Mouse (Mus musculus) heart, embryonic 13.5 days (tissue): Measurements from ENCODE around the gene Defb13. TPM values are rescaled to one million over a fixed set of nuclear protein-coding genes. Genes with fewer than 3 reads are reported as not detected.
"Not testable (repeated sequence)": the region's sequence is repeated elsewhere in the genome, so short reads cannot be mapped to it uniquely, and the experiment has no call there.

Source experiments
- ATAC-seq: fragments of 200-750 bp; cut with Nextera tagmentation; 2 replicates; pipeline ENCODE4 v1.8.0; 2017; ENCODE audit warnings: moderate TSS enrichment; ENCODE audit not compliant: insufficient number of reproducible peaks, low FRiP score, low TSS enrichment; ENCODE audit errors: extremely low read depth
- H3K27ac ChIP-seq: fragments of 300-500 bp; sonication (generic); replicated peaks from 2 replicates; pipeline ENCODE4 v1.5.1; 2015; ENCODE audit warnings: moderate library complexity, mild to moderate bottlenecking, inconsistent platforms
- H3K27me3 ChIP-seq: fragments of 300-500 bp; sonication (generic); replicated peaks from 2 replicates; pipeline ENCODE4 v1.6.1; 2015; ENCODE audit warnings: mild to moderate bottlenecking, inconsistent platforms
- H3K36me3 ChIP-seq: fragments of 300-500 bp; sonication (generic); 2 replicates; pipeline ENCODE4 v1.6.1; 2015; ENCODE audit warnings: mild to moderate bottlenecking, inconsistent platforms
- H3K4me1 ChIP-seq: fragments of 300-500 bp; sonication (generic); 2 replicates; pipeline ENCODE4 v1.6.1; 2015; ENCODE audit warnings: inconsistent platforms
- H3K4me2 ChIP-seq: fragments of 300-500 bp; sonication (generic); 2 replicates; pipeline ENCODE4 v1.6.1; 2015; ENCODE audit warnings: inconsistent platforms, mild to moderate bottlenecking, moderate library complexity
- H3K4me3 ChIP-seq: fragments of 300-500 bp; sonication (generic); 2 replicates; pipeline ENCODE4 v1.5.1; 2015; ENCODE audit warnings: moderate library complexity, mild to moderate bottlenecking, inconsistent platforms
- H3K9ac ChIP-seq: fragments of 300-500 bp; sonication (generic); 2 replicates; pipeline ENCODE4 v1.6.1; 2015; ENCODE audit warnings: inconsistent platforms, mild to moderate bottlenecking, moderate library complexity
- H3K9me3 ChIP-seq: fragments of 300-500 bp; sonication (generic); 2 replicates; pipeline ENCODE4 v1.6.1; 2016; ENCODE audit warnings: inconsistent platforms
- WGBS: fragments of 180-500 bp; shearing (Covaris S2); methylation state at CpG from one replicate; pipeline ENCODE4 v1.1.7; 2015; ENCODE audit warnings: mixed read lengths; 5-methylcytosine and 5-hydroxymethylcytosine counted together
- polyA plus RNA-seq: library from polyadenylated mRNA; unstranded; fragments of >200 nt; fragmentation: Nextera tagmentation; extraction: Ambion mirVana; gene quantifications from 2 replicates; pipeline ENCODE4 v1.2.1, GENCODE M21; 2015

Gene Defb13
- not detected in 2 replicates for polyA plus RNA-seq

DNA sequence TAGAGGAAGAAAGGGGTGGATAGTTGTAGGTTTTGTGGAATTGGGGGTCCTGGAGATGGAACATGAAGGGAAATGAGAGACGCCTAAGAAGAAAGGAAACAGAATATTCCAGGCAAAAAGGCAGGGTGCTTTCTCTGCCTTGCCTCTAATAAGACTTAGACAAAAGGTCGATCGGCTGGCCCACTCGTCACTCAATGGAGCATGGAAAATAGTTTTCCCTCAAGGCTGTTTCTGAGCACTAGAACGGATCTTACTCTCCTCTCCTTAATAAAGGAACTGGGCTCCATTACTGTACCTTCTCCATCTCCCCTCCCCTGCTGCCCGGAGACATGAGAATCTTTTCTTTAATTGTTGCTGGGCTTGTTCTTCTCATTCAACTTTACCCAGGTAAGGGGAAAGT, at the start of gene Defb13:
TSS of gene Defb13 (plus strand) at position 301 of the 400 bp plus-strand sequence.
- ATAC-seq, result no peak
- Histone ChIP-seq H3K27me3 (no peaks in the 10 kb centered on the region), H3K9me3 (no peaks in the 10 kb centered on the region)

DNA sequence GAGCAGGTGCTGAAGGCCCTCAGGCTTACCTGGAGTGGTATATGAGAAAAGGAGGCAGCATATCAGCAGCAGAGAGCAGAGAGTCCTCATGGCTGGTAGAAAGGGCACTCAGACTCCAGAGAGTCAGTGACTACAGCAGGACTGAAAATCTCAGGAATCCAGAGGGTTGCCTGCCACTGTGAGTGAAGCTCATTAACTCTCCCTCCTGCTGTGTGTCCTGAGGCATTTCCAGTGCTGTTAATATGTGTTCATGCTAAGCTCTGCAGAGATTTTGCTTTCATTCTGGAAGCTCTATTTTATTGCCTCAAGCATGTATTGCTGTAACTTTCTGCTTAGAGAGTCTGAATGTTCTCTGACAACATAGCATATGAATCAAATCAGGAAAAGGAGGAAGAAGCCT, 40.3 kb upstream of the Defb13 start, which contains the start of gene Defb11:
TSS of gene Defb11 (minus strand) at position 123 of the 400 bp plus-strand sequence.
- not testable (repeated sequence) for H3K9me3 ChIP-seq, H3K4me3 ChIP-seq, ATAC-seq, H3K9ac ChIP-seq, H3K36me3 ChIP-seq, H3K4me1 ChIP-seq, H3K27ac ChIP-seq, H3K27me3 ChIP-seq, H3K4me2 ChIP-seq

More for the DNA sequence above, at the start of gene Defb13:
- no peak within 1 kb of the TSS for H3K27ac ChIP-seq
- no peaks in the 10 kb centered on the region for H3K4me1 ChIP-seq
- no peak within 1 kb of the TSS for H3K4me3 ChIP-seq
- H3K9ac ChIP-seq, result no peak within 1 kb of the TSS
- H3K4me2 ChIP-seq, result no peak within 1 kb of the TSS
- H3K36me3 ChIP-seq, result no peaks in the 10 kb centered on the region
- 73% methylated on average over 6 of the region's 6 CpGs for WGBS

DNA sequence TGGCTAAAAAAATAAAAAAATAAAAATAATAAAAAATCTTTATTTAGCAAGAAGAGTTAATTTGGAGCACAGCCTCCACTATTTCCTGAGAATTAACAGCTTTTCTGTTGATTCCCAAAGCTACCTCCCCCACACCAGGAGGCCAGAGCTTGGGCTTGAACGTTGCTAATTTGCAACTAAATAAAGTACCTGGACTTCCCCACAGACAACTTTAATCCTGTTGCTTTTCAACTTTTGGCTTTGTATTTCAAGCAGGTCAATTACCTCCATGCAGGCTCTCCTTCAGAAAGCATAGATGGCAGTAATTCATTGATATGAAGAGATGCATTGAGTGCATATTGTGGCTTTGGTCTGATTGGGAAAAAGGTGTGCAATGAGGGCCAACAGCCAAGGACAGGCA, 34.6 kb upstream of the Defb13 start:
- no peaks in the 10 kb centered on the region for H3K27me3 ChIP-seq
- no peaks in the 10 kb centered on the region for H3K36me3 ChIP-seq
- H3K9me3 ChIP-seq, result no peaks in the 10 kb centered on the region
- no peak for ATAC-seq
- 15% methylated on average over 1 of the region's 1 CpGs for WGBS
- no peak overlapping the region for H3K4me2 ChIP-seq
- H3K9ac ChIP-seq, result no peak overlapping the region
- no peak overlapping the region for H3K4me3 ChIP-seq
- no peaks in the 10 kb centered on the region for H3K4me1 ChIP-seq
- H3K27ac ChIP-seq, result no peak overlapping the region

DNA sequence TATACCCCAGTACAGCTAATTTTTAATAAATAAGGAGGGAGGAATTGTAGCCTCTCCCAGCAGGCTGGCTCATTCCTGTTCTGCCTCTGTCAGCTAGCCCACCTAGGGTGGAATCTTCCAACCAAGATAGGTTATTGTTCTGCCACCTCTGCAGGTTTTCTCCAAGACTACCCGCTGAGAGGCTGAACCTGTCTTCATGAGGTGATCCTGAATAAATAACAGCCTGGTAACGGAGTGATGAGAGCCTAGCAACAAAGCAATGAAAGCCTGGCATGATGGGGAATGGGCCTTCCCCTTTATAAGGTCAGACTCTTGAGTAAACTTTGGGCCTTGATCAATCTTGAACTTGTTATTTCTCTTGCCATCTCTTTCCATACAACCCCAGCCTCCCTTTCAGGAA, 34.0 kb upstream of the Defb13 start:
- Histone ChIP-seq H3K9me3 (no peaks in the 10 kb centered on the region), H3K36me3 (no peaks in the 10 kb centered on the region), H3K9ac (no peak overlapping the region), H3K27me3 (no peaks in the 10 kb centered on the region), H3K4me3 (no peak overlapping the region), H3K27ac (no peak overlapping the region), H3K4me2 (no peak overlapping the region), H3K4me1 (no peaks in the 10 kb centered on the region)
- WGBS, result 36% methylated on average over 2 of the region's 2 CpGs
- no peak for ATAC-seq

DNA sequence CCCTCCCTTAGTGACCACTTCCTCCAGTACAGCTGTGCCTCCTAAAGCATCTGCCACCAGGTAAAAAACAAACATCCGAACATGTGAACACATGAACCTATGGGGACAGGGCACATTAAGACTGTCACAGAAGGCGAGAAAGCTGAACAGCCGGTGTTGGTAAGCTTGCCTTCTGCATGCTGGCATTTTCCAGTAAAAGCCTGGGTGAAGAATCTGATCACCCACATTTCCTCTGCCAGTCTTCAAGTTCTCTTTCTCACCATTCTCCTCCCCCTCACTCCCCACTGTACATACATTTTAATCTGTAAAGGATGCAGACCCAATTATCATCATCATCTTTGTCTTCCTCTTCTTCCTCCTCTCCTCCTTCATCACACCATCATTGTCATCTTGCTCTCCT, 30.9 kb upstream of the Defb13 start:
- no peaks in the 10 kb centered on the region for H3K4me1 ChIP-seq
- no peak for ATAC-seq
- no peaks in the 10 kb centered on the region for H3K9me3 ChIP-seq
- no peak overlapping the region for H3K4me2 ChIP-seq
- H3K27ac ChIP-seq, result no peak overlapping the region
- no peaks in the 10 kb centered on the region for H3K36me3 ChIP-seq
- no peaks in the 10 kb centered on the region for H3K27me3 ChIP-seq
- H3K9ac ChIP-seq, result no peak overlapping the region
- 75% methylated on average over 3 of the region's 3 CpGs for WGBS
- no peak overlapping the region for H3K4me3 ChIP-seq

DNA sequence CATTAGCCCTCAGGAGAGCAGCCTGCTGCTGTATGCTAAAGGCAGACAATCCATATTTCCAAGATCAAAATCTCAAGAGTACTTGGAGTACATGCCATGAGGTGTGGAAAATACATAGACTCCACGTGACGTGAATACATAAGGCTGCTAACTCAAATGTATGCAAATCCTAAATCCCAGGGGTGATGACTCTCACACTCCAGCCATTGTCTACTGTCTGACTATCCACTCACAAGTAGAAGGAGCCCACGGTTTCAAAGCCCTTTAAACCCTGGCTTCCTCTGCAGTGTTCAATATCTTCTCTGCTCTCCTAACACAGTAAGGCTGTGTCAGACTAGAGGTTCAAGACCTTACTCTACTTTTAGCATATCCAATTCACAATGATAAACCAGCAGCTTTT, 15.8 kb upstream of the Defb13 start:
- not testable (repeated sequence) for H3K4me3 ChIP-seq, H3K4me1 ChIP-seq, H3K27ac ChIP-seq, ATAC-seq, H3K36me3 ChIP-seq, H3K4me2 ChIP-seq, H3K9ac ChIP-seq, H3K27me3 ChIP-seq, H3K9me3 ChIP-seq
- WGBS, result 75% methylated on average over 3 of the region's 3 CpGs

DNA sequence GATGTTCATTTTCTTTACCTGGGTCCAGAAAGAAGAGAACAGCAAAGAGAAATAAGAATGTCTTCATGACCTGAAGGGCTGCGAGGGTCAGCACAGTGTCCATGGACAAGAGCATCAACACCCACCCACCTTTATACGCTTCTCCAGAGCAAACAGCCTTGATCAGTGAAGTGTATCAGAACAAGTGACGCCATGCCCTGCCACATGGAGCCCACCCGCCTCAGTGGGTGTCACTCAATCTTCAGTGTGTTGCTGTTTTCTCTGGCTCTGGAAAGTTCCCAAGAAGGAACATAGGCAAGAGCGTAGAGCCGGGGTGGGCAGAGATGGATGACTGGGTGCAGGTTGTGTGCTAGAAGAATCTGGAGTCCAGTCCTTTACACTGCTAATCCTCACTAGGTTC, 14.0 kb upstream of the Defb13 start, which contains the start of gene Defb15:
TSS of gene Defb15 (minus strand) at position 101 of the 400 bp plus-strand sequence.
- H3K36me3 ChIP-seq, result no peaks in the 10 kb centered on the region
- H3K4me2 ChIP-seq, result no peak within 1 kb of the TSS
- 85% methylated on average over 6 of the region's 6 CpGs for WGBS
- no peak within 1 kb of the TSS for H3K4me3 ChIP-seq
- H3K27ac ChIP-seq, result no peak within 1 kb of the TSS
- no peak for ATAC-seq
- H3K9ac ChIP-seq, result no peak within 1 kb of the TSS
- H3K27me3 ChIP-seq, result no peaks in the 10 kb centered on the region
- H3K9me3 ChIP-seq, result no peaks in the 10 kb centered on the region
- H3K4me1 ChIP-seq, result no peaks in the 10 kb centered on the region

DNA sequence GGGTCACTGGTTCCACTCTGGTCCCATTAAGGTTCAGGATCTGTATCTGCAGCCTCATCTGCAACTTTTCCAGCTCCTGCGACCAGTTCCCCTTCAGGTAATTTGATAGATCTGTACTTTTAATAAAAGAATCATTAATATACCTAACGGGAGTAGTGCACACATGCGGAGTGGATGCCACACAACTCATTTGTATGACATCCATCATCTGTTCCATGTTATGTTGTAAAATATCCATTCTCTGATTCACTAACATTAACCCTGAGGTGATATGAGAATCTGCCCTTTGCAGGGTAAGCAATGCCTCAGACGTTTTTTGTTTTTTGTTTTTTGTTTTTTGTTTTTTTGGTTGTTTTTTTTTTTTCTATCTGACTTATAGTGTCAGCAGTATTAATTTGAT, 8.5 kb upstream of the Defb13 start, which contains the start of gene Defb35:
TSS of gene Defb35 (plus strand) at position 301 of the 400 bp plus-strand sequence.
- not testable (repeated sequence) for ATAC-seq, H3K4me1 ChIP-seq, H3K9ac ChIP-seq, H3K27me3 ChIP-seq, H3K4me2 ChIP-seq, H3K9me3 ChIP-seq, H3K27ac ChIP-seq, H3K4me3 ChIP-seq, H3K36me3 ChIP-seq
- 59% methylated on average over 4 of the region's 4 CpGs for WGBS

DNA sequence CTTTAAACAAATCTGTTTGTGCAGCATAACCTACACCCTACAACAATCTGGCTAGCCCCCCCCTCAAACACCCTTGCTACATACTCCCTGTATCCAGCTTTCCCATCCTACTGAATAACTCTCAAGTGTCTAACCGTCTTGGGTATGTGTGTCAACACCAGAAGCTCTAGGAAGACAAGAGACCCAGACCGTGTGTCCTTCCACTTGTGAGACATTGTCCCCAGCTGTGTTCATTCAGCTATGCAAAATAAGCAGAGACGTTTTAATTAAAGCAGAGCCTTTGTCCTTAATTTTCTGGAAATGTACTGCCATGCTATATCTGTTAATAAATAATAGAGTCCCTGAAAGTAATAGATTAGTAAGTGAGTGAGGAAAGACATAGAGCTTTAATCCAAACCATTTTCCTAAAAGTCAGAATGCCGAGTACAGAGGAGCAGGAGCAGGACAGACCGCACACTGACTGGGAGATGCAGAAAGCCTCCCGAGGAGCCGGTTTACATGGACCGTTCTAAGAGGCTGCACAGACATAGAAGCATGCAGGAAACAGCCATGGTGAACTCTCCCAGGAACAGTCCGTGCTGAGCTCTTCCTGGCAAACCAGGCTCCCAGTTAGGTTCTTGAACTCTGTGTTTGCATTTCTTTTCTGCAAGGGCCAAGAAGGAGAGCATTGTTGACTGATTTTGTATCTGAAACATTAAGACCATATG, 902 bp downstream of the Defb13 start:
- Histone ChIP-seq H3K9ac (no peak overlapping the region), H3K9me3 (no peaks in the 10 kb centered on the region), H3K27me3 (no peaks in the 10 kb centered on the region), H3K36me3 (no peaks in the 10 kb centered on the region), H3K4me1 (no peaks in the 10 kb centered on the region), H3K4me3 (no peak overlapping the region), H3K27ac (no peak overlapping the region), H3K4me2 (no peak overlapping the region)
- no peak for ATAC-seq
- WGBS, result 59% methylated on average over 9 of the region's 9 CpGs

DNA sequence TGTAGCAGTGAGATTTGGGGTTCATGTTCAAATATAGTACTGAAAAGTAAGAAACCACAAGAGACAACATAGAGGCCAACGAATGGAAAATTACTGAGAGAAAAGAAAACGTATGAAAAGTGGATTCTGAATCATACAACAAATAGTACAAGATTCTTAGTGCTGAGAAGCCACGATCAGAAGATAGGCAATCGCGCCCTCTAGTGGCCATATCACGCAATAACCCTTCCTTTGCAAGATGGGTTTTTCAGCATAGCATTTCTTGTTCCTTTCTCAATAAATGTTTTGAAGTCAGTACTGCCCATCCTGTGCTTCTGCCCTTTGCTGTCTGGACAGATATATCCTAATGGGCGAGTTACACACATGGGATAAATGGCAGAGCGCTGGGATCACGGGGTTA, 8.8 kb downstream of the Defb13 start:
- no peaks in the 10 kb centered on the region for H3K9me3 ChIP-seq
- H3K9ac ChIP-seq, result no peak overlapping the region
- H3K27me3 ChIP-seq, result no peaks in the 10 kb centered on the region
- ATAC-seq, result no peak
- H3K27ac ChIP-seq, result no peak overlapping the region
- 6% methylated on average over 9 of the region's 9 CpGs for WGBS
- no peak overlapping the region for H3K4me2 ChIP-seq
- H3K36me3 ChIP-seq, result no peaks in the 10 kb centered on the region
- H3K4me1 ChIP-seq, result no peaks in the 10 kb centered on the region
- H3K4me3 ChIP-seq, result no peak overlapping the region

DNA sequence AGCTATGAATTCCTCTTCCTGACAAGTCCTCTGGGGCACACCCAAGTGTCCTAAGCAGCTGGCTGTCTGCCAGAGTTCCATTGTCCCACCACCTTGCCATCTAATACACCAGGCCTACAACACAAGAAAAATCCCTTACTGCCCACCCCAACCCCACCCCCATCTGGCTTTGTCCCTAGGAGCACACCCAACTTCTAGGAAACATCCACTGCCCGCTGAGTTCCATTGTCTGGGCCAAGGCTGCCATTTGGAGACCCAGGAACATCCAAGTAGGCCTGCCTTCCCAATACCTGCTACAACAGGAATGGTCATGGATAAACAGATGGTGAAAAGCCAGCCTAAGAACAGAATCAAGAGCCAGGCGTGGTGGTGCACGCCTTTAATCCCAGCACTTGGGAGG, 9.8 kb downstream of the Defb13 start:
- H3K27me3 ChIP-seq, result no peaks in the 10 kb centered on the region
- no peak overlapping the region for H3K4me3 ChIP-seq
- 74% methylated on average over 3 of the region's 3 CpGs for WGBS
- no peaks in the 10 kb centered on the region for H3K36me3 ChIP-seq
- no peak overlapping the region for H3K27ac ChIP-seq
- ATAC-seq, result no peak
- no peaks in the 10 kb centered on the region for H3K4me1 ChIP-seq
- H3K4me2 ChIP-seq, result no peak overlapping the region
- H3K9me3 ChIP-seq, result no peaks in the 10 kb centered on the region
- no peak overlapping the region for H3K9ac ChIP-seq

DNA sequence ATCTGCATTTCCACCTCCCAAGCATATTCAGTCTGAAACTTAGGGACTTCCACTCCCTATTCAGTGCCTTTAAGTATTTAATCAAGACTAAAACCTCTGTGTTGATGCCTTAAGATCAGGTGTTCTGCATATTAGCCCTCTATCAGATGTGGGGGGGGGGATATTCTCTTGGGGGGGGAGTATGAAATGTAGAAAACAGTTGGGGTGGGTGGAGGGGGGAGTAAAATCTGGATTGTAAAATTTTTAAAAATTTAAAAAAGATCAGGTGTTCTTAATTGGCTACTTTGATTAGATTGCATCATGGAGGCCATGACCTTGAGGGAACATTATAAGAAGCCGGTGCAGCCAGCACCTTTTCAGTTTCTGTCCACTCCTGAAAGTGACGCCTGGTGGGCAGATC, 11.9 kb downstream of the Defb13 start, which contains the start of gene Fam90a1a:
TSS of gene Fam90a1a (plus strand) at position 301 of the 400 bp plus-strand sequence.
- Histone ChIP-seq H3K36me3 (no peaks in the 10 kb centered on the region), H3K9ac (no peak within 1 kb of the TSS), H3K27ac (no peak within 1 kb of the TSS), H3K27me3 (no peaks in the 10 kb centered on the region), H3K9me3 (no peaks in the 10 kb centered on the region), H3K4me3 (no peak within 1 kb of the TSS), H3K4me2 (no peak within 1 kb of the TSS), H3K4me1 (no peaks in the 10 kb centered on the region)
- WGBS, result 81% methylated on average over 2 of the region's 2 CpGs
- no peak for ATAC-seq
